Mouse (Mus musculus) E14TG2a.4 (cell line): Measurements from ENCODE around the gene Prdx2.

Experiments used
- CTCF ChIP-seq: conservative IDR thresholded peaks from 2 replicates; pipeline ENCODE4 v1.5.1; 2014; ENCODE audit warnings: low read length
- NANOG ChIP-seq: IDR thresholded peaks from 2 replicates; pipeline ENCODE4 v1.6.1; 2014; ENCODE audit warnings: borderline replicate concordance, low read length, mixed read lengths
- POU5F1 ChIP-seq: IDR thresholded peaks from 2 replicates; pipeline ENCODE4 v1.6.1; 2014; ENCODE audit warnings: low read length, borderline replicate concordance

DNA sequence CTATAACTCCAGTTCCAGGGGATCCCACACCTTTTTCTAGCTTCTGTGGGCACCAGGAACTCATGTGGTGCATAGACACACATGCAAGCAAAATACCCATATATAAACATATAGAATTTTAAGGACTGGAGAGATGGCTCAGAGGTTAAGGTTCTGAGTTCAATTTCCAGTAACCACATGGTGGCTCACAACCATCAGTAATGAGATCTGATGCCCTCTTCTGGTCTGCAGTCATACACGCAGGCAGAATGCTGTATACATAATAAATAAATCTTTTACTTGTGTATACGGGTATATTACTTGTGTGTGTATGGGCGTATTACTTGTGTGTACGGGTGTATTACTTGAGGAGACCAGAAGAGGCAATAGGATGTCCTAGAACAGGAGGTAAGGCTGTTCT lies 5.4 kb upstream of the Prdx2 start:
- TF ChIP-seq CTCF = no peak
- no peak for TF ChIP-seq POU5F1
- no peak for TF ChIP-seq NANOG
